Mouse (Mus musculus) gastrocnemius, adult 18-20 months (tissue): ENCODE data around the gene Ppm1l. TPM values are rescaled to one million over a fixed set of nuclear protein-coding genes. Genes with fewer than 3 reads are reported as not detected.
A peak's percentile ranks its signal among the peaks of the same experiment; 100 is the strongest.

Experiments
- DNase-seq: peaks from one replicate; pipeline ENCODE4 v3.0.0; 2021; ENCODE audit warnings: low spot score
- total RNA-seq, 2 experiments: library from RNA; stranded (reverse); gene quantifications; 2 replicates each; pipeline ENCODE4 v1.2.3; 2021

Gene Ppm1l
- total RNA-seq, 2 experiments from 2014 or later = 96.4 to 102 TPM

GRCm38 (mm10) chr3:69329910-69330309, 13.2 kb downstream of the Ppm1l start:
- DNase-seq = no peak

- no peak for DNase-seq
Measured at GRCm38 (mm10) chr3:69333819-69334218, 17.2 kb downstream of the Ppm1l start.

GRCm38 (mm10) chr3:69340486-69340885, 23.8 kb downstream of the Ppm1l start:
- DNase-seq = no peak

- no peak for DNase-seq
Measured at GRCm38 (mm10) chr3:69340971-69341370, 24.3 kb downstream of the Ppm1l start.

- no peak for DNase-seq
Measured at GRCm38 (mm10) chr3:69341514-69341913, 24.9 kb downstream of the Ppm1l start.

GRCm38 (mm10) chr3:69342247-69342921, 25.7 kb downstream of the Ppm1l start:
- DNase-seq = peak; percentile 42

GRCm38 (mm10) chr3:69343124-69343523, 26.5 kb downstream of the Ppm1l start:
- DNase-seq = no peak

- DNase-seq = no peak
Measured at GRCm38 (mm10) chr3:69346514-69346913, 29.9 kb downstream of the Ppm1l start.

GRCm38 (mm10) chr3:69348197-69348920, 31.7 kb downstream of the Ppm1l start:
- DNase-seq = no peak

- DNase-seq = no peak
Measured at GRCm38 (mm10) chr3:69348921-69349237, 32.2 kb downstream of the Ppm1l start.

GRCm38 (mm10) chr3:69349973-69350372, 33.3 kb downstream of the Ppm1l start:
- DNase-seq = no peak

GRCm38 (mm10) chr3:69352194-69352593, 35.5 kb downstream of the Ppm1l start:
- no peak for DNase-seq

GRCm38 (mm10) chr3:69354681-69355080, 38.0 kb downstream of the Ppm1l start:
- DNase-seq = no peak

- DNase-seq = no peak
Measured at GRCm38 (mm10) chr3:69356078-69356665, 39.5 kb downstream of the Ppm1l start.

GRCm38 (mm10) chr3:69356781-69357180, 40.1 kb downstream of the Ppm1l start:
- DNase-seq = no peak

GRCm38 (mm10) chr3:69357897-69358619, 41.4 kb downstream of the Ppm1l start:
- no peak for DNase-seq

GRCm38 (mm10) chr3:69358620-69358964, 41.9 kb downstream of the Ppm1l start:
- no peak for DNase-seq

- DNase-seq = no peak
Measured at GRCm38 (mm10) chr3:69360263-69360895, 43.7 kb downstream of the Ppm1l start.

GRCm38 (mm10) chr3:69361487-69362349, 45.1 kb downstream of the Ppm1l start:
- no peak for DNase-seq

- no peak for DNase-seq
Measured at GRCm38 (mm10) chr3:69362350-69362790, 45.7 kb downstream of the Ppm1l start.

- DNase-seq = no peak
Measured at GRCm38 (mm10) chr3:69362906-69363305, 46.2 kb downstream of the Ppm1l start.
